Mouse (Mus musculus): ENCODE data around the gene Adcy5.

- TF ChIP-seq MAX (IDR thresholded peaks at IDR 0.05; ENCODE audit: low read depth) = no peak
- no peak for TF ChIP-seq POLR2A (IDR thresholded peaks at IDR 0.05; ENCODE audit: insufficient read length, low read depth)
- TF ChIP-seq E2F4 (IDR thresholded peaks at IDR 0.05; ENCODE audit: insufficient read depth) = no peak
These were observed 2.2 kb downstream of the Adcy5 start for GRCm38 (mm10) chr16:35156832-35157231.
